Mouse (Mus musculus): ENCODE data around the gene Dpf1. TPM values are rescaled to one million over a fixed set of nuclear protein-coding genes. Genes with fewer than 3 reads are reported as not detected.

Dpf1 gene
- polyA plus RNA-seq, 1 experiment from 2014 or later, result 1.2 TPM

GRCm38 (mm10) chr7:29271687-29272465 lies 31.9 kb upstream of the Dpf1 start:
- H3K27me3 ChIP-seq (ENCODE audit: control insufficient read depth, insufficient read depth, low read depth, low read length), result no peaks in the 10 kb centered on the region
- no peak for ATAC-seq (ENCODE audit: low read depth)
- no peaks in the 10 kb centered on the region for H3K9me3 ChIP-seq (replicated peaks; ENCODE audit: control insufficient read depth, low read length)
- 65% methylated on average over 8 of the region's 8 CpGs for WGBS (ENCODE audit: insufficient replicate concordance)
- no peak overlapping the region for H3K4me2 ChIP-seq (ENCODE audit: low read depth, low read length)
- no peaks in the 10 kb centered on the region for H3K4me1 ChIP-seq (ENCODE audit: control insufficient read depth, low read depth, low read length)
- H3K9ac ChIP-seq (ENCODE audit: low read depth, low read length), result no peak overlapping the region
- H3K4me3 ChIP-seq (ENCODE audit: low read depth, low read length), result no peak overlapping the region
- H3K36me3 ChIP-seq (ENCODE audit: control insufficient read depth, insufficient read depth), result no peaks in the 10 kb centered on the region
- no peak overlapping the region for H3K27ac ChIP-seq (ENCODE audit: low read length)

- H3K4me3 ChIP-seq (ENCODE audit: low read depth, low read length), result no peak overlapping the region
- H3K9me3 ChIP-seq (replicated peaks; ENCODE audit: control insufficient read depth, low read length), result no peaks in the 10 kb centered on the region
- H3K4me2 ChIP-seq (ENCODE audit: low read depth, low read length), result no peak overlapping the region
- peaks cover 2% of the 10 kb centered on the region for H3K4me1 ChIP-seq (ENCODE audit: control insufficient read depth, low read depth, low read length)
- H3K36me3 ChIP-seq (ENCODE audit: control insufficient read depth, insufficient read depth), result no peaks in the 10 kb centered on the region
- H3K27me3 ChIP-seq (ENCODE audit: control insufficient read depth, insufficient read depth, low read depth, low read length), result peaks cover 7% of the 10 kb centered on the region
- WGBS (ENCODE audit: insufficient replicate concordance), result 63% methylated on average over 5 of the region's 5 CpGs
- no peak for ATAC-seq (ENCODE audit: low read depth)
- H3K27ac ChIP-seq (ENCODE audit: low read length), result no peak overlapping the region
- H3K9ac ChIP-seq (ENCODE audit: low read depth, low read length), result no peak overlapping the region
These were observed 27.0 kb upstream of the Dpf1 start for GRCm38 (mm10) chr7:29276715-29277114.

- H3K27ac ChIP-seq (ENCODE audit: low read length), result no peak overlapping the region
- H3K9ac ChIP-seq (ENCODE audit: low read depth, low read length), result no peak overlapping the region
- ATAC-seq (ENCODE audit: low read depth), result no peak
- H3K27me3 ChIP-seq (ENCODE audit: control insufficient read depth, insufficient read depth, low read depth, low read length), result peaks cover 11% of the 10 kb centered on the region
- 61% methylated on average over 4 of the region's 4 CpGs for WGBS (ENCODE audit: insufficient replicate concordance)
- H3K4me1 ChIP-seq (ENCODE audit: control insufficient read depth, low read depth, low read length), result peaks cover 9% of the 10 kb centered on the region
- H3K4me3 ChIP-seq (ENCODE audit: low read depth, low read length), result no peak overlapping the region
- no peak overlapping the region for H3K4me2 ChIP-seq (ENCODE audit: low read depth, low read length)
- no peaks in the 10 kb centered on the region for H3K9me3 ChIP-seq (replicated peaks; ENCODE audit: control insufficient read depth, low read length)
- H3K36me3 ChIP-seq (ENCODE audit: control insufficient read depth, insufficient read depth), result no peaks in the 10 kb centered on the region
These were observed 26.2 kb upstream of the Dpf1 start for GRCm38 (mm10) chr7:29277510-29277909.

GRCm38 (mm10) chr7:29279261-29279660 lies 24.5 kb upstream of the Dpf1 start:
- Histone ChIP-seq H3K4me3 (ENCODE audit: low read depth, low read length) (no peak overlapping the region), H3K9me3 (replicated peaks; ENCODE audit: control insufficient read depth, low read length) (no peaks in the 10 kb centered on the region), H3K4me1 (ENCODE audit: control insufficient read depth, low read depth, low read length) (peaks cover 9% of the 10 kb centered on the region), H3K4me2 (ENCODE audit: low read depth, low read length) (no peak overlapping the region), H3K9ac (ENCODE audit: low read depth, low read length) (no peak overlapping the region), H3K27me3 (ENCODE audit: control insufficient read depth, insufficient read depth, low read depth, low read length) (peaks cover 12% of the 10 kb centered on the region), H3K36me3 (ENCODE audit: control insufficient read depth, insufficient read depth) (no peaks in the 10 kb centered on the region), H3K27ac (ENCODE audit: low read length) (no peak overlapping the region)
- ATAC-seq (ENCODE audit: low read depth), result no peak

- Histone ChIP-seq H3K4me1 (ENCODE audit: control insufficient read depth, low read depth, low read length) (peaks cover 9% of the 10 kb centered on the region), H3K27ac (ENCODE audit: low read length) (no peak overlapping the region), H3K36me3 (ENCODE audit: control insufficient read depth, insufficient read depth) (no peaks in the 10 kb centered on the region), H3K4me2 (ENCODE audit: low read depth, low read length) (no peak overlapping the region), H3K9me3 (replicated peaks; ENCODE audit: control insufficient read depth, low read length) (no peaks in the 10 kb centered on the region), H3K4me3 (ENCODE audit: low read depth, low read length) (no peak overlapping the region), H3K27me3 (ENCODE audit: control insufficient read depth, insufficient read depth, low read depth, low read length) (peaks cover 12% of the 10 kb centered on the region), H3K9ac (ENCODE audit: low read depth, low read length) (no peak overlapping the region)
- no peak for ATAC-seq (ENCODE audit: low read depth)
- 73% methylated on average over 8 of the region's 8 CpGs for WGBS (ENCODE audit: insufficient replicate concordance)
These were observed 23.8 kb upstream of the Dpf1 start for GRCm38 (mm10) chr7:29279924-29280323.

GRCm38 (mm10) chr7:29280801-29281200 lies 22.9 kb upstream of the Dpf1 start:
- ATAC-seq (ENCODE audit: low read depth), result no peak
- Histone ChIP-seq H3K36me3 (ENCODE audit: control insufficient read depth, insufficient read depth) (no peaks in the 10 kb centered on the region), H3K27me3 (ENCODE audit: control insufficient read depth, insufficient read depth, low read depth, low read length) (peaks cover 12% of the 10 kb centered on the region), H3K9me3 (replicated peaks; ENCODE audit: control insufficient read depth, low read length) (no peaks in the 10 kb centered on the region), H3K4me3 (ENCODE audit: low read depth, low read length) (peak overlapping the region; percentile 66), H3K9ac (ENCODE audit: low read depth, low read length) (peak overlapping the region; percentile 69; the same call in 1 of the 2 replicates), H3K4me2 (ENCODE audit: low read depth, low read length) (peak overlapping the region; percentile 83), H3K27ac (ENCODE audit: low read length) (no peak overlapping the region), H3K4me1 (ENCODE audit: control insufficient read depth, low read depth, low read length) (peaks cover 9% of the 10 kb centered on the region)
- WGBS (ENCODE audit: insufficient replicate concordance), result 10% methylated on average over 13 of the region's 13 CpGs

- H3K27ac ChIP-seq (ENCODE audit: low read length), result peak within 1 kb of the TSS; percentile 38
- peak within 1 kb of the TSS; percentile 83 for H3K4me2 ChIP-seq (ENCODE audit: low read depth, low read length)
- peak within 1 kb of the TSS; percentile 66 for H3K4me3 ChIP-seq (ENCODE audit: low read depth, low read length)
- H3K4me1 ChIP-seq (ENCODE audit: control insufficient read depth, low read depth, low read length), result peaks cover 9% of the 10 kb centered on the region
- ATAC-seq (ENCODE audit: low read depth), result peak; percentile 84
- peak within 1 kb of the TSS; percentile 69 for H3K9ac ChIP-seq (ENCODE audit: low read depth, low read length)
- no peaks in the 10 kb centered on the region for H3K9me3 ChIP-seq (replicated peaks; ENCODE audit: control insufficient read depth, low read length)
- under 1% methylated on average over 73 of the region's 80 CpGs for WGBS (ENCODE audit: insufficient replicate concordance)
- no peaks in the 10 kb centered on the region for H3K36me3 ChIP-seq (ENCODE audit: control insufficient read depth, insufficient read depth)
- H3K27me3 ChIP-seq (ENCODE audit: control insufficient read depth, insufficient read depth, low read depth, low read length), result peaks cover 14% of the 10 kb centered on the region
These were observed 22.3 kb upstream of the Dpf1 start, which contains the start of gene Spint2 for GRCm38 (mm10) chr7:29281201-29282073. Gene Spint2 (minus strand): TSS chr7:29281912.

GRCm38 (mm10) chr7:29282074-29282554 lies 21.6 kb upstream of the Dpf1 start:
- H3K4me2 ChIP-seq (ENCODE audit: low read depth, low read length), result peak overlapping the region; percentile 83

More at GRCm38 (mm10) chr7:29282074-29282554, 21.6 kb upstream of the Dpf1 start:
- WGBS (ENCODE audit: insufficient replicate concordance), result 12% methylated on average over 21 of the region's 21 CpGs
- Histone ChIP-seq H3K4me3 (ENCODE audit: low read depth, low read length) (peak overlapping the region; percentile 66), H3K27me3 (ENCODE audit: control insufficient read depth, insufficient read depth, low read depth, low read length) (peaks cover 14% of the 10 kb centered on the region), H3K9ac (ENCODE audit: low read depth, low read length) (peak overlapping the region; percentile 69; the same call in 1 of the 2 replicates), H3K9me3 (replicated peaks; ENCODE audit: control insufficient read depth, low read length) (no peaks in the 10 kb centered on the region), H3K4me1 (ENCODE audit: control insufficient read depth, low read depth, low read length) (peaks cover 9% of the 10 kb centered on the region), H3K36me3 (ENCODE audit: control insufficient read depth, insufficient read depth) (no peaks in the 10 kb centered on the region), H3K27ac (ENCODE audit: low read length) (no peak overlapping the region)
- ATAC-seq (ENCODE audit: low read depth), result peak; percentile 30

Data from liver, embryonic 16.5 days (tissue).